Mouse (Mus musculus) lung, adult 2 months (tissue): ENCODE results near the gene Dnah8.

Experiments
- CTCF ChIP-seq: fragments of 200-500 bp; IDR thresholded peaks from 2 replicates; pipeline ENCODE4 v1.5.1; 2011; ENCODE audit warnings: mild to moderate bottlenecking, low read length, control low read depth; ENCODE audit not compliant: insufficient read depth
- POLR2A ChIP-seq: fragments of 200-500 bp; IDR thresholded peaks from 2 replicates; pipeline ENCODE4 v1.6.1; 2011; ENCODE audit warnings: low read depth, mild to moderate bottlenecking, control low read depth, low read length, borderline replicate concordance; ENCODE audit errors: extremely low read depth

DNA sequence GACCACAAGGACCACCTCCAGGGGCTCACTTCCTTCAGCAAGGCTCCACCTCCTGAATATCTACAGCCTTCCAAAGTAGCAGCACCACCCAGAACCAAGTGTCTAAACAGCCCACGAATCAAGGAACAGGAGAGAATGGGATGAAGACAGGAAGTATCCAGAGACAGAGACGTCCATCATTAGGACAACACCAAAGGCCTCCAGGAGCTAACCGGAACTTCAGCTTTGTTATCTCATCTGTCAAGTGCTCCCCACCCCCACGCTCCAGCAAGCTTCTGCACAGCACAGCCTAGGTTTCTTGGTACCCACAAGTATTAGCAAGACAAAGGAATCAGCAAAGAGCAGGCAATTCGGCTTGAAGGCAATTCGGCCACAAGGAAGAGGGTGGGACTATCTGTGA is 254.5 kb downstream of the Dnah8 start:
- TF ChIP-seq CTCF (no peak), POLR2A (no peak)
